Mouse (Mus musculus) urinary bladder, postnatal 4 days (tissue): ENCODE results near the gene Vamp9.

Source experiments
- DNase-seq, 2 experiments: peaks; one replicate each; pipeline ENCODE4 v3.0.0; 2021 to 2022; ENCODE audit warnings: low spot score in 2 of 2

The Vamp9 gene

DNA sequence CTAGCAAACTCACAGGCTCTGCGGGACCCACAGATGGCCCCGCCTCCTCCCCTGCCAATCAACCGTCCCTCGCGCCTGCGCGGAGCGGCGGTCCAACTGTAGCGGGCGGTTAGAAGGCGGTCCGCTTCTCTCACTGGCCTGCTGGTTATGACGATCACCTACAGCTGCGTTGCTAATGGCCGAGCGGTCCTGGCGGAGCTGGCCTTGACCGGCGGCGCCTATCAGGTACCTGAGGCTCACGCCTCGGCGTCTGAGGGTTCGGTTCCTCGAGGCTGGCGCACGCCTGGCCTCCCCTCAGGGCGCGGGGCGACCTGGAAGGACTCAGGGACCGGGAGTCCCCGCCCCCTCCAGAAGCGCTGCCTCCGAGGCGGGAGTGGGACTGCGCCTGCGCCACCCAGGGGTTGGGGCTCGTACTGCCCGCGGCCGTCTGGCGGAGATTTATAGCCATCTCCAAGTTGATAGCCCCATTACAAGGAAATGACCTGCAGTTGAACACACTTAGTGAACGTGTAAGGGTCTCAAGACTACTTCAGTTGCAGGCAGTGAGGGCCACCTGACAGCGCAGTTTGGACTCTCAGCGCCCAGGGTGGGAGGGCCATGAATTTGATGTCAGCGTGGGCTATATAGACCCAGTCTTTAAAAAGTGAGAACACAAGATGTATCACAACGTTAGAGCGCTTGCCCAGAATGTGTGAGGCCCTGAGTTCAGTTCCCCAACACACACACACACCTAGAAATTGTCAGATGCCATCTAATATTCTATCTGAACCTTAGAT lies at the start of gene Vamp9:
Vamp9 (plus strand) TSS at position 74 of the 776 bp plus-strand sequence.
- DNase-seq: peak; percentile 95 to 96

DNA sequence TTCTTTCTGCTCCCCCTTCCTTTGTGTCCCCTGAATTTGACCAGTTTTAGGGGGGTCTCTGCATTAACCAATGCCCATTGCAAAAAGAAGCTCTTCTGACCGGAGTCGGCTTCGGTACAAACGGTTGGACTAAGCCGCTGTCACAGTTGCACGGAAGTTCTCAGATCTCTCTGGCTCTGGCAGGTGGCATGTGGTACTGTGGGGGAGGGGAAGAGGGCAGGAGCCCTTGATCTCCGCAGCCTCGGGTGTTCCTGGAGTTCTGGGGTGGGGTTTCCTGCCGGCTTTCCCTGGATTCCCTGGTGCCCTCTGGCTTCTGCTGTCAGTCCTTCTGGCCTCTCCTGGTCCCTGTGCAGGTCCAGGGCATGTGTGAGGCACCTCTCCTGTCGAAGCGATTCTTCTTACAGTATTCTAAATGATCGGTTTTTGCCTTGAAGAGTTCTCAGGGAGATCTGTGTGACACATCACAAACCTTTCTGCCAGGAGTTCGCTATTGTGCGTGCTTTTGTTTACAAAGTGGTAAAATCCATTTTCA lies 48.9 kb upstream of the Vamp9 start:
- DNase-seq: peak in 1 of 2 experiments; percentile 44

DNA sequence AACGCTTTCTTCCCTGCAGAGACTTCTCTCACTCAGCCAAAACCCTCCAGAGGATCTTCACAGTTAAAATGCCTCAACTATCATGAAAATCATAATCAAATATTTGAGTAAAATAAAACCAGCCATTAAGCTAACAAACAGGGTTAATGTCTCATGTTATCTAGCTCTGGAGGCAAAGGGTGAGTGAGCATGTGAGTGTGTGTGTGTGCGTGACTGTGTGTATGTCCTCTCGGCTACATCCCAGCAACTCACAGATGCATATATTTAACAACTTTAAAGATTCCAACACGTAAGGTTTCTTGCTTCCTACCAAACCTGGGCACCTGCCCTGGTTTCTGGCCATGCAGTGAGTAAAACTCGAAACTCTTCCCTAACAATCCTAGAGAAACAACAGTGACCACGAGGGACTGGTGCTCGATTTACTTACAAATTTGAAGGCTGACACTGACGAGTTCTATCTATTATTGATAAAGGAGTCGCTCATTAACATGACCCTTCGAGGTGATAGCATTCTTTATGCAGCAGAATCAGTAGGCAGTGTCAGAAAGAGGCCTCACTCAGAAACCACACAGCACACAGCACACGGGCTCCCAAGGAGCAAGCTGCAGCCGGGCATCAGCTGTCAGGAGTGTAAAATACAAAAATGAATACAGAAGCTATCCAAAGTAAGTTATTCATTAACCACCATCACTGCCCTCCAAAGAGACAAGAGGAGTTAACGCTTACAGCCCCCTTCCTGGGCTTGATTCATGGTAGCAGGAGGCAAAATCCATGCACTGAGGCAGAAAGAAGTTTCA lies 46.2 kb upstream of the Vamp9 start:
- peak in 1 of 2 experiments; percentile 32 for DNase-seq

DNA sequence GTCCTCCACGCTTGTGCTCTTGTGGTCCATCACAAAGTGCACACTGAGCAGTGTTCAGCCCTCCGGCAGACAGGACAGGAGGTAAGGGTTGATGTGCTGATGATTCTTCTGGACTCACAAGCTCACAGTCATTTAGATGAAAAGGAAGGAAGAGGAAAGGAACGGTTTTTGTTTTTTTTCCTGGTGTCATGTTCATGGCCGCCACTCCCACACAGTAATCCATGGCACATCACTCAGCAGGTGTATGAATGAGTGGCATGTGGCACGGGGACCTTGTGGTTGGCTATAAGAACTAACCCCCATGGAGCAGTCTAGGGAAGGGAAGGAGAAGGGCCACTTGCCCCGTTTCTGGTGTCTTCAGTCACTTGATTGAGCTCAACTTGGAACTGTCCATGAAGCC lies 44.2 kb upstream of the Vamp9 start:
- DNase-seq: no peak

DNA sequence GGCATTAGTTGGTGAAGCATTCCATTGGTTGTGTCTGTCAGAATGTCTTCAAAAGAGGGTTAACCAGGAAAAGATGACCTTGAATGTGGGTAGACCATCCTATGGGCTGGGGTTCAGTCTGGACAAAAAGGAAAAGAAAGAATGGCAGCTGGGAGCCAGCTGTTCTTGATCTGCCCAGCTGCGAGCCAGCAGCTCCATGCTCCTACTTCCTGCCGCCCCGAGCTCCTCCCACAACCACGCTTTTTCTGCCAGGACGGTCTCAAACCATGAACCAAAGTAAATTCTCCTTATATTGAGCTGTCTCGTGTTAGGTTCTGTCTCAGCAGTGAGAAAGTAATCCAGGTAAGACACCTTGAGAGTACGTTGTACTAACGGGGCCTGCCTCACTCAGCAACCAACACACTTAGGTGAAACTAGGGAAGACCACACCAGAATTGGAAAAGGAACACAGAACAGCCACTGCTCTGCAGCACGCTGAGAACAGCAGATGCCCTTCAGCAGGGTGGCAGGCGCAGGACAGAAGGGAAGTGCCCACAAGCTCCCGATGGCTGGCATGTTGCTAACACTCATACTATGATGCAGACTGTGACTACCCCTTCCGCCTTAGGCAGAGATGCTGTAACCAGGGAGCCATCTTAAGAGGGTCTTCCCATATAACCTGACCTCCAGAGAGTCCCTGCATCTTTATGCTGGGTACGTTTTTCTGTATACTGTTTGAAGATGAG lies 42.2 kb upstream of the Vamp9 start:
- no peak for DNase-seq

DNA sequence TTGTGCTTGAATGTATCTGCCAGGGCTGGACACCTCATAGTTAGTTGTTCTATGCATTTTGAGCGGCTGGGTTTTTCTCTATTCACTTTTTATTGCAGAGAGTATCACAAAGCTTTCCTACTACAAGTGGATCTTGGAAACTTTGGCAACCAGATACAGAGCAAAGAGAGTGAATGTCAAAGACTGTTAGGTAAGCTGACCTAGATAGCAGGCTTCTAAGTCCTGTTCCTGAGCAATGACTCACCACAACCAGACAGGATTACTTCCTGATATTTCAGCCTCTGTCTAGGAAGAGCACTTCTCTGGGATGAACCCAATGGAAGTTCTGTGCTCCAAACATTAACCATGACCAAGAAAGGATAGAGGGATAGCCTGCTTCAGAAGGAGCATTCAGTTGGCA lies 40.3 kb upstream of the Vamp9 start:
- DNase-seq: no peak

DNA sequence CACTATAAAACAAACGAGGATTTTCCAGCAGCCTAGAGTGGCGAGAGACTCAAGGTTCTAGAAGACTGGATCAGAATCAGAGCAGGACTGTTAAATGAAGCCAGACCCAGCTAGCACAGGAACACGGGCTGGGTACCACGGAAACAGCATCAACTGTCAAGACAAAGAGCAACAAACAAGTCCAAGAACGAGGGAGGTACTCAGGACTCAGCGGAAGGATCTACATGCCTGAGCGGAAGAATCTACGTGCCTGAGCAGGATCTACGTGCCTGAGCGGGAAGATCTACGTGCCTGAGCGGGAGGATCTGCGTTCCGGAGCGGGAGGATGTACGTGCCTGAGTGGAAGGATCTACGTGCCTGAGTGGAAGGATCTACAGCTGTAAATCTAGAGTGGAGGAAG lies 37.8 kb upstream of the Vamp9 start:
- no peak for DNase-seq

DNA sequence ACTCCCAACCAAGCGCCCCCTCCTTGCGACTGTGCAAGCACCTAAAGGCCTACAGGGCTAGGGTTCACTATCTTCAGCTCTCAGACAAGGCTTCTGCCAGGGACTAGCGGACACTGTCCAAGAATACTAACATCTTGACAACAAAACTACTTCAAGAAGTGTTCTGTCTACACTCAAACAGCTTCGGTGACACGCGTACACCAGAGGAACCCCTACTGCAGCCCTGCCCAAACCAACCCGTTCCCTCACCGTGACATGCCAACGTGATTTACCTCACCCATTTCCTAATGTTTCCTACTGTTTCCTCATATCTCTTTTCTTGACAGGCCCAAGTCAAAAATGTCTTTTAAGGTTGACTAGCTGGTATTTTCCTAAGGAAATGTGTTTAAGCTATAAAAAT lies 37.1 kb upstream of the Vamp9 start:
- no peak for DNase-seq

DNA sequence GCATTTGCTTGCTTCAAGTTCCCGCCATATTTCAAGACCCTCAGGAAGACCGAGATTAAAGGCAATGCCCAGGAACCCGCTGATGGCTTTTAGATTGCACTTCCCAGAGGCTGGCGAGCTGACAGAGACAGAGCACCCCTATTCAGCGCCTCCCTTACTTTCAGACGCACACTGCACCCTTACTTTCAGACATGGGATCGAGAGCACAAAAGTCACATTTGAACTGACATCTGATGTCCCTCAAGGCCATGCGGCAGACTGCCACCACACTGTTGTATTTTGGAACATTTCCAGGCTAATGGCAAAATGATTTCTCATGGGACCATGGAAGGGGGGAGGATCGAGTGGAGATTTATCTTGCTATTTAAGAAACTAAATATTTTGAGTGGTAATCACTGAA lies 28.5 kb upstream of the Vamp9 start:
- no peak for DNase-seq

DNA sequence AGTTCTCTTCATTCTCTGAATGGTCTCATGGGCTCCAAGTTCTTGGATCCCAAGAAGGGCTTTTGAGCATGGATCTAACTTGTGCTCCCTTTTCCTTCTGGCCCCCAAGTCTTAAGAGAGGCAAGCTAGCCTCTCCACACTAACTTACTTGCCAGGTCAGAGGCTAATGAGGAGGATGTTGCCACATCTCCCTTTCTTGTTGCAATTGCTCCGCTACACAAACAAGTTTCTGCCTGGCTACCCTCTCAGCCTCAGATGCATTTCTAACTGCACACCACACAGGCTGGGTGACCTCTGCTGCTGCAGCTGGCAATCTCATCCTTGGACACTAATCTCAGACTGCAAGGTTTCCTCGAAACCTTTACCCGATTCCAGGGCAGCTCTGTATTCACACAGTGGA lies 23.6 kb upstream of the Vamp9 start:
- no peak for DNase-seq

DNA sequence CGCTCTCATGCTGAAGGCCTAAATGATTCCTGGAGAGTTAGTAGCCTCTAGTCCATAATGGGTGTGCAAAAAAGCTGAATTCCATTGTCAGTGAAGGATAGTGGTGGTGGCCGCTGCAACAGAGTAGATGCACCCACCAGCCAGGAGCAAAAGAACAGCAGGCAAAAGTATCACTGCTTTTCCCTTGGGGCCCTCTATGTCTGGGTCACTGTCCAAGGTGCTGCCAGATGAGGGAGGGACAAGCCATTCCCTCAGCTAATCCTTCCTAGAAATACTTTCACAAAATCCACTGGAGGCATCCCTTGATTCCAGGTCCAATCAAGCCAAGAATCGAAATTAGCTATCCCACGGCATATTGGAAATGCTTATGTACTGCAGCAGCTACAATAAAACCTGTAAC lies 22.0 kb upstream of the Vamp9 start:
- no peak for DNase-seq

DNA sequence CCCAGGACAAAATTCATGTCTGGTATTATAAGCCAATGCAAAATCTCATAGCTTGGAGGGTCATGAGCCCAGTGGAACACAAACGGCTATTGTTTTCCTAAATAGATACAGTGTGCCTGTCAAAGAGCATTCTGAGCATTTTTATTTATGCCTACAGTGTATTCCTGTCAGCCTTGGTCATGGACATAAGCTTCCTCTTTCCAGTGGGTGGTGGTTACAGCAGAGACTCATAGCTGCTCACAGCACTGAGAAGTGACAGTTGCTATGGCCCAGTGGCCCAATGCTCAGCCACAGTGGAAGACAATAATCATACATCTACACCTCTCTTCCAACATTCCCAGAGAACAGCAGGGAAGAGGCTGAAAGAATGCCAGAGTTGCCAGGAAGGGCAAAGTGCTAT lies 18.9 kb upstream of the Vamp9 start:
- DNase-seq: no peak

DNA sequence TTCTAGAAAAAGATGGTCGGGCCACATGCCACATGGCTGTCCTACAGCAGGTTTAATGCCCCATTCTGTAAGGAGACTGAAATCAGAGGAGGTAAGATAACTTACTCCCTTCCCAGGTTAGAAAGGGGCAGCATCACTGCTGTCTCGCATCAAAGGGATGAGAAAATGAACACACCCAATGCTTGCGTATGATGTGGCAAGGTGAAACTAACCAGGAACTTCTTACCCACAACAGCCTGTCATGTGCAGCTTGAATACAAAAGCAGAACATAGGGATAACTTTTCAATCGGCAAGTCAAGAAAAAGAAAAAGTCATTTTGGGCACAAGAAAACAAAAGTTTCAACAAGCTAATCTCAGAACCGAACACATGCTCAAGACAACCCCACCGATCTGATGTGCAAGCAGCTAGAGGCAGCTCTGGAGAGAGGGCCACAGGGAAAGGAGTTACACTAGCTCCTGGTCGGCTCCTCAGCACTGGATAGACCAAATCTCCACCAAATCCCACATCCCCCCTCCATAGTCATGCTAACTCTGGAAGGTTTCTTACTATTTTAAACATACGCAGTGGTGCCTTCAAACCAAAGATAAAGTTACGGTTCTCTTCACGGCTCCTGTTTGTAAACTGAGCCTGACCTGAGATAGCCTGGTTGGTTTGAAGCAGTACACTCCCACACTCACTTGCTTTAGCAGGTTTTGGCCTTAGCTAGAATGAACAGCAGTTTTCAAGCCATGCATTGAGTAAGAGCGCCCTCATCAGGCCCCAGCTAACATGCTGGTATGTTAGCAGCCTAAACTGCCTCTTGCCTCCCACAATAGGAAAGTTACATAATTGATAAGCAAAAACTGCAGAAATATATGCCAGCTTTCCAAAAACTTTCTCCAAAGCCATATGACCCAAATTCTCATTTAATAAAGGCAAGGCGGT lies 14.3 kb upstream of the Vamp9 start:
- no peak for DNase-seq

DNA sequence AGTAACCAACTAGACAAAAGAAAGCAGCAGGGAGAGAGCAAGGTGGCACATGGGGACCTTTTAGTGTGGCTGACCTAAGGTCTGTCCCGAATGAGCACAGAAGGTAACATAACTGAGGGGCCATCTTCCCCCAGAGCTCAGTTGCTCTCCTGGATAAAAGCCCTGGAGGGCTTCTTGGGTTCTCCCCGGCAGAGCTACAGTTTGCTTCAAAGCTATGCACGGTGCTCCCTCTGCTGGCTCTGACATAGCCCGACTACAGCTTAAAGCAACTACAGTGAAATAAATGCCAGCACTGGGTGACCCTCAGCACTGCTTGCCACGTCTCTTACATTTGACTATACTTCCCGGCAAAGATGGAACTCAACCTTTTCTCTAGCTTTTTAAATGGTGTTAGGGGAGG lies 6.0 kb upstream of the Vamp9 start:
- DNase-seq: no peak

DNA sequence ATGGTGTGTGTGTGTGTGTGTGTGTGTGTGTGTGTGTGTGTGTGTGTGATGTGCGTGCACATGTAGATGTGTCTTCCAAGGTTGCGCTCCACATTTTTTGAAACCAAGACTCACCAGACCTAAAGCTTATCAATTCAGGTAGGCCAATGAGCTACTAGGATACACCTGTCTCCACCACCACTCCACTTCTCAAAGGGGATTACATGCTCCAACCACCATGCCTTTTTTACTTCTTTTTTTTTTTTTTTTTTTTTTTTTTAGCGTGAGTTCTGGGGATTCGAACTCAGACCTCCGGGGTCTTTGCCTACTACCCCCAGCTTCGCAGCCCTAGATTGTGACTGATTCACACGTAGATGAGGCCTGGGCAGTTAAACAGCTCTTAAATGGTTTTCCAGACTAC lies 323 bp upstream of the Vamp9 start:
- no peak for DNase-seq

DNA sequence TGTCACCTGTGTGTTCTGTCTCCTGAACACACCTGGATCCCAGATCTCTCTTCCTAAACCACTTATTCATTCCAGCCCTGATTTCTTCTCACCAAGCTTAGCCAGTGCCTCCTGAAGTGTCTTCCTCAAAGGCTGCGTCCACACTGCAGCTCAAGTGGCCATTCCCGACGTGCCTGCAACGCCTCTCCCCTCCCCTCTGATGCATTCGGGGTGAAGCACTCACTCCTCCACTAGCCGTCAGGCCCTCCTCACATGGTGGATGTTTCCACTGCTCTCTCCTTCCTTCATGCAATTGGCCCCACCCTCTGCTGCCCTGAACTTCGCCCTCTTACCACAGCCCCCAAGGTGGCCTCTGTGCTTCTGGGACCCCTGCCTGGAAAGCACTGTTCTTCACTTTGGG lies 9.4 kb downstream of the Vamp9 start:
- no peak for DNase-seq

DNA sequence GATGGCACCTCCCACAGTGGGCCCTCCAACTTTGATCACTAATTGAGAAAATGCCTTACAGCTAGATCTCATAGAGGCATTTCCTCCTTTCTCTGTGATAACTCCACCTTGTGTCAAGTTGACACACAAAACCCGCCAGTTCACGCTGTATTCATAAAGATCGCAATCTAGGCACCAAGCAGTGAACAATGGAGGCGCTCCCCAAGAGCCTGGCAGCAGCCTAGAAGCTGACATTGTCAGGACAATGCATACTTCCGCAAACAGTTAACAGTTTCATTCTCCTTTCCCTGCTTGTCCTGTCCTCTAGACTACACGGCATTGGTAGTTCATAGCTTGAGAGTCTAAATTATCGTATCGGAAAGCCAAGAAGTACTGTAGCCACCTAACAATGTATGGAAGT lies 16.0 kb downstream of the Vamp9 start:
- no peak for DNase-seq

DNA sequence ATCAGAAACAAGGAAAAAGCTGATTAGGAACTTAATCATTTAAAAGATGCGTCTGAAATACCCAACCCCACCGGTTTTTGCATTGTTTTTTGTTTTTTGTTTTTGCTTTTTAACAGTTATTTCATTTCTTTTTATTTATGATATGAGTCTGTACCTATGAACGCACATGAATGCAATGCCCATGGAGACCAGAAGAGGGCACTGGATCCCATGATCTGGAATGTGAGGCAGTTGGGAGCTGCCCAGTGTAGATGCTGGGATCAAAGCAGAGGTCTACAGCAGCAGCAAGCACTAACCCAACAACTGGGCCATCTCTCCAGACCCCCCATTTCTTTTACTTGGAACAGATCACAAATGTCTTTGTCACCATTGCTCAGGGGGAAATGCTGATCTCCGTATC lies 21.9 kb downstream of the Vamp9 start:
- no peak for DNase-seq

DNA sequence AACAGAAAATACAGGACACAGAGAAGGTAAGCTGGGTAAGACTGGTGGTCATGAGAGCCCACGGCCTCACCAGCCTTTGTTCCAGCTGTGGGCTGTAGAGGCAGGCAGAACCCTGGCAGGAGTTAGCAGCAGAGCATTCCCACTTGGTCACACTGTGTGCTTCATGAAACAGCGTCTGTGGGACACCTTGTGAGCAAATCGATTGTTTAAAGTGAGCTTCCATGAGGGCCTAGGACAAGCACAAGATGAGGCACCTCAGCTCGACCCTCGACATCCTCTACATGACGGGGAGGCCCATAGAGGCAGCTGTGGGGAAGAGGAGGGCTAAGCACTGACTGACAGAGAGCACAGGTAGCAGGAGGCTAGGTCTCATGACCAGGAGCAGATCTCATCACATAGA lies 25.9 kb downstream of the Vamp9 start:
- no peak for DNase-seq

DNA sequence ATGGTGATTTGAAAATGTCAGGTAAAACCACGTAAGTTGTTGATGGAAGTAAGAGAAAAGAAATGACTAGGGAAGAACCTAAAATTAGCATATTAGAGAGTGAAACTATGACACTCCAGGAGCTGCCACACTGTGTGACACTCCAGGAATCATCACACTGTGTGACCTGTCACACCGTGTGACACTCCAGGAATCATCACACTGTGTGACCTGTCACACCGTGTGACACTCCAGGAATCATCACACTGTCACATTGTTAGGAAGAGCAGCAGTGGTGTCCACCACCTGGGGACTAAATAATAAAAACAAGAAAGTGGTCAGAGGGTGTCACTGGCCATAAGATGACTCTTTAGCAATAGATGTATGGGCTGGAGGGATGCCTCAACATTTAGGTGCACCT lies 33.4 kb downstream of the Vamp9 start:
- no peak for DNase-seq

DNA sequence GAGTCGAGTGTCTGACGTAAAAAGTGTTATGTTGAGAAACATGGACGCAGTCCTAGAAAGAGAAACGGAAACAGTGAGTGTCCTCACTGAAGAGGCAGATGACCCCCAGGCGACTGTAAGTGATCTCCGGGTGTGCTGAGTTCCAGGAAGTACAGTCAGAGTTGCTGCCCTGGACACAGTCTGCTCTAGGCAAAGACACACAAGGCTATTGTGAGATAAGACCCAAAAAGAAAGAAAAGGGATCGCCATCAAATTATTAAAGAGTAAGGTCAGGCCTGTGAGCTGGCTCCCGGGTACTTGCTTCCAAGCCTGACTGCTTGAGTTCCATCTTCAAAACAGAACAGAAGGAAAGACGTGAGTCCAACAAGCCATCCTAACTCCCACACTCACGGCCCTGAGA lies 35.2 kb downstream of the Vamp9 start:
- DNase-seq: no peak
